Mouse (Mus musculus): ENCODE data around the gene Tmem123. TPM values are rescaled to one million over a fixed set of nuclear protein-coding genes. Genes with fewer than 3 reads are reported as not detected.

The Tmem123 gene
- total RNA-seq, 1 experiment from 2014 or later = 179 TPM

DNA sequence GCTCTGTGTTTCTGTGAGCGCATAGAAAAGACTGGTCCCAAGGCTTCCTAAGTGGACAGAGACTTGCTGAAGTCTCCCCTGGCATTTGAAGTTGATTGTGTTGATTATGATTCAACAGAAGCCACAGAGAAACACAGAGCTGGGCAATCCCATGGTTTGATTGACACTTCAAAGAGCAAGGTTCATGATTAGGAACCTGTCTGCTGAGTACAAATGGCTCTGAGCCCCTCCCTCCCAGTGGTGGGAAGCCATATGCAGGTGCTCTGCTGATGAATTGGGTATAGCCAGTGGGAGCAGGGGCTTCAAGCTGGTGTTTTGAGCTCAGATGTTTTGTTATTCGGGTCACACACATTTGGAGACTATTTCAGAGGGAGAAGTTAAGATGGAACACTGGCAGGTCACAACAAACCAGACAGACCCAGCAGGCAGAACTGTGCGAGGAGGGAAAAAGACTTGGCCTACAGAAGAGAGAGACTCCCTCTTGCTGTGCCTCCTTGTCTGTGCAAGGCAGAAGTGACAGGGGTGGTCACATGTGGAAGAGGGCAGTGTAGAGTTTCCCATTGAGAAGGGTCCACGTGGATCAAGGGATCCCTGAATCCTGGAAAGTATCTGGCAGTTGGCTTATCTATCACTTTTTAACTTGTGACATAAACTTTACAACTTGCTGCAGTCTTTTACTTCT, 9.1 kb downstream of the Tmem123 start:
- ATAC-seq (replicated peaks; ENCODE audit: insufficient number of reproducible peaks, low FRiP score, low TSS enrichment, poor library complexity, severe bottlenecking) = no peak

DNA sequence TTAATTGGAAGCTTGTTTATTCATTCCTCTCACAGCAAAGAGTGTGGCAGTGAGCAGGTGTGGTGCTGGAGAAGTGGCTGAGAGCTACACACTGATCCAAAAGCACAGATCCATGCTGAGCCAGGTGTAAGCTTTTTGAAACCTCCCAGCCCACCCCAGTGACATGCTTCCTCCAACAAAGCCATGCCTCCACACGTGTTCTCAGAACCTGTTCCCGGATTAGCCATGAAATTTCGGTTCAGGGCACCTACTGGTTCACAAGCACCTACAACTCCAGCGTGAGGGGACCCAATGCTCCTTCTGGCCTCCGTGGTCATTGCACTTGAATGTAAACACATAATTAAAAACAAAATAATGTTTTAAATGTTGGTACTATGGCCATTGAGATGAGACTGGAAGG, 9.8 kb downstream of the Tmem123 start:
- no peak for ATAC-seq (replicated peaks; ENCODE audit: insufficient number of reproducible peaks, low FRiP score, low TSS enrichment, poor library complexity, severe bottlenecking)

DNA sequence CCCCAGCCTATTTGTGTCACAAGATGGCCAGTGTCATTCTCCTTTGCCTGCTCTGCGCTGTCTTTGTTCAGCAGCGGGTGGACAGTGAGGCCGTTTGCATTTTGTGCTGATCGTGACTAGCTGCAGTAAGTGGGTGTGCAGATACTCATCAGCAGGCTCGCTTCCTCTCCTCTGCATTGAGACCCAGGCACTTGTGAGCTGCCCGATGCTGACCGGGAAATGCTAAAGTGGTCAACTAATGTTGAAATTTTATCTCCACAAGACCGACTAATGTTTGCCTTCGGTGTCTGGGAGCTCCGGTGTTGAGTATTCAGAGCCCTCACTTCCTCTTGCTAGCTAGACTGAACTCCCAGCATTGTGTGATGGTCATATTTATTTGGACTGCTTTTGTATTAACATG, 10.7 kb downstream of the Tmem123 start:
- ATAC-seq (replicated peaks; ENCODE audit: insufficient number of reproducible peaks, low FRiP score, low TSS enrichment, poor library complexity, severe bottlenecking) = peak; percentile 49

DNA sequence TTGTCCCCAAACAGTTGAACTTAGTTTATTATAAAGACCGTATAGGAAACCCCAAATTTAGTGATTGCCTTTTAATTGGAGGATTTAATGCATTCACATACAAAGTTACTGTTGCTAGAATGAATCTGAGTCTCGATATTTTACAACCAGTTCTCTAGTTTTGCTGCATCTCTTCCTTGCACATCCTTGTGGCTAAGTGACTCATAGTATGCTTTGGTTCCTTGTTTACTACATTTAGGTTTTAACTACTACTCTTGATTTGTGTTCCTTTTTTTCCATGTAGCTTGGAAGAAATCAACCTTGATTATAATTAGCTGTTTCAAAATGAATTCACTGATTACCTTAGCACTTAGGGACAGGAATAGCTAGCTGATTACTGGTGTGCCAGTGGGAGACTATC, 11.2 kb downstream of the Tmem123 start:
- no peak for ATAC-seq (replicated peaks; ENCODE audit: insufficient number of reproducible peaks, low FRiP score, low TSS enrichment, poor library complexity, severe bottlenecking)

DNA sequence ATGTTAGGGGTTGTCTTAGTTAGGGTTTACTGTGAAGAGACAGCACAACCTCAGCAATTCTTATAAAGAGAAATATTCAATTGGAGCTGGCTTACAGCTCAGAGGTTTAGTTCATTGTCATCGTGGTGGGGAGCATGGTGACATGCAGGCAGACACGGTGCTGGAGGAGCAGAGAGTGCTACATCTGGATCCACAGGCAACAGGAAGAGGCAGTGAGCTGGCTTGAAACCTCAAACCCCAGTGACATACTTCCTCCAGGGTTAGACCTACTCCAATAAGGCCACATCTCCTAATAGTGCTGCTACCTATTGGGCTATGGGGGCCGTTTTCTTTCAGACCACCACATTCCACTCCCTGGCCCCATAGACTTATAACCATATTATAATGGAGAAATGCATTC, 12.1 kb downstream of the Tmem123 start:
- no peak for ATAC-seq (replicated peaks; ENCODE audit: insufficient number of reproducible peaks, low FRiP score, low TSS enrichment, poor library complexity, severe bottlenecking)

GRCm38 (mm10) chr9:7776940-7777339, 13.1 kb downstream of the Tmem123 start:
- ATAC-seq (replicated peaks; ENCODE audit: insufficient number of reproducible peaks, low FRiP score, low TSS enrichment, poor library complexity, severe bottlenecking) = no peak

DNA sequence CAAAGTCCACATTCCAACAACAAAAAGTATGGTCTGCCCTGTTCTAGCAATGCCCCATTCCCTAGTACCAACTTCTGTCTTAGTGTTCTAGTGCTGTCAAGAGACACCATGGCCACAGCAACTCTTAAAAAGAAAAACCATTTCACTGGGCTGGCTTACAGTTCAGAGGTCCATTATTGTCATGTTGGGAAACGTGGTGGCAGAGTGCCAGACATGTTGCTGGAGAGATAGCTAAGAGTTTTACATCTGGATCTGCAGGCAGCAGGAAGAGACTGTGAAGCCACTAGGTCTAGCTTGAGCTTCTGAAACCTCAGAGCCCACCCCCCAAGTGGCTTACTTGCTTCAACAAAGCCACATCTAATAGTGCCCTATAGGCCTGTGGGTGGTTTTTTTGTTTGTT, 13.8 kb downstream of the Tmem123 start:
- no peak for ATAC-seq (replicated peaks; ENCODE audit: insufficient number of reproducible peaks, low FRiP score, low TSS enrichment, poor library complexity, severe bottlenecking)

DNA sequence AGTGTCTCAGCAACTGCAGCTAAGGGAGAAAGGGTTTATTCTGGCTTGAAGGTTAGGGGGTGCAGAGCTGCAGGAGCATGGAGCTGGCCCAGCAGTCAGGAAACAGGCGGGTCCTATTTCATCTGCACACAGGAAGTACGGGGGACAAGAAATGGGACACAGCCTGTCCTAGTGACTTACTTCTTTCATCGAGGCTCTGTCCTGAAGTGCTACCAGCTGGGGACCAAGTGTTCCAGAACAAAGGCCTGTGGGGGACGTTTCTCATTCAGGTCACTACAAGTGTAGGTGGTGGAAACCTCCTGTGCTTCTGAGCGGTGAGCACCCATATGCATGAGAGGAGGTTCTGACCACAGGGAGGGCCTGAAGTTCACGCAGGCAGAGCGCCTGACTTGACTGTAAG, 14.9 kb downstream of the Tmem123 start:
- ATAC-seq (replicated peaks; ENCODE audit: insufficient number of reproducible peaks, low FRiP score, low TSS enrichment, poor library complexity, severe bottlenecking) = no peak

DNA sequence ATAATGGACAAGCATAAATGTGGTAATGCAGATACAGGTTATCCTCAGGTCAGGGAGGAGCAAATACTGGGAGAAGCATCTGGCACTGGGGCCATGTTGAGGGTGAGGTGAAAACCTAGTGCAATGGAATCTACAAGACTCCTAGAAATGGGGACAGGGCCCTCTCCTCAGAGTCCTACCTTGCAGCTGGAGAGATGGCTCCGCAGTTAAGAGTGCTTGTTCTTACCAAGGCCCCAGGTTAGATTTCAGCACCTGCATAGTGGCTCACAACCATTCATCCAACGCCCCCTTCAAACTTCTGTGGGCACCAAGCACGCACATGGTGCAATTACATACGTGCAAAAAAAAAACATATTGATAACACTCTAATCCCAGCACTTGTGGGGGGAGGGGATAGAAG, 15.9 kb downstream of the Tmem123 start:
- ATAC-seq (replicated peaks; ENCODE audit: insufficient number of reproducible peaks, low FRiP score, low TSS enrichment, poor library complexity, severe bottlenecking) = no peak

- ATAC-seq (replicated peaks; ENCODE audit: insufficient number of reproducible peaks, low FRiP score, low TSS enrichment, poor library complexity, severe bottlenecking) = peak; percentile 48; the same call in 1 of the 2 replicates
These were observed 16.7 kb downstream of the Tmem123 start for GRCm38 (mm10) chr9:7780250-7781150.

GRCm38 (mm10) chr9:7783823-7784614, 20.2 kb downstream of the Tmem123 start:
- no peak for ATAC-seq (replicated peaks; ENCODE audit: insufficient number of reproducible peaks, low FRiP score, low TSS enrichment, poor library complexity, severe bottlenecking)

DNA sequence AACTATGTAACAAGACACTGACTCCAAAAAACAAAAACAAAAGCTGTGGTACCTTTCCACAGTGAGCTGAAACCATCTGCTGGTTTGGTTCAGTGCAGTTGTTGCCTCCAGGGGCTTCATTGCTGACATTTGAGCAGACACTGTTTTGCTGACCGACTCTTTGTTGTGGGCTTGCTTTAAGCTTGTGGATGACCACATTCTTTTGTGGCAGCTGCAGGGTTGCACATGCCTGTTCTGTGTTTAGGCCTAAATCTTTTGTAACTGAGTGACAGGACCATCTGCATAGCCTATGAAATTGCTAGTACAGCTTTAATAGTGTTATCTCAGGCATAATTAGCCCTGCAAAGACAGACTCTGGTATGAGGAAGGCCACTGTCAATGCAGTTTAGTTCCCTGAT, 20.8 kb downstream of the Tmem123 start:
- ATAC-seq (replicated peaks; ENCODE audit: insufficient number of reproducible peaks, low FRiP score, low TSS enrichment, poor library complexity, severe bottlenecking) = no peak

DNA sequence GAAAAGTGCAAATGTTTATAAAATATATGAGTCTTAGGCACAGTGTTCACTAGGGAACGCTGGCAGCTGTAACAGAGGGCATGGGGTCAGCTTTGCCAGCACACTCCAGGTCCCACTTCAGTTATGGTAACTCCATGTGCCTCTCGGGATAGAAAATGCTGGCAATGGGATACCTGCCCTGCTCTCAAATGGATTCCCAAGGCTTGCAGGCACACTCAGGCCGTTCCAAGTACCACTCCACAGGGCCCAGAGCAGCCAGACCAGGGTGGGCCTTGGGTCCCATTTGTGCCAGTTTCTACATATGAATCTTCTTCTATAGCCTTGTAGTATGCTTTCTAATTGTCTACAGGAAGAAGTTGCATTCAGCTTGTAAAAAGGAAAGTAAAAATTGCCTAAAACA, 21.6 kb downstream of the Tmem123 start:
- ATAC-seq (replicated peaks; ENCODE audit: insufficient number of reproducible peaks, low FRiP score, low TSS enrichment, poor library complexity, severe bottlenecking) = no peak

GRCm38 (mm10) chr9:7786086-7786485, 22.2 kb downstream of the Tmem123 start:
- ATAC-seq (replicated peaks; ENCODE audit: insufficient number of reproducible peaks, low FRiP score, low TSS enrichment, poor library complexity, severe bottlenecking) = no peak

- ATAC-seq (replicated peaks; ENCODE audit: insufficient number of reproducible peaks, low FRiP score, low TSS enrichment, poor library complexity, severe bottlenecking) = no peak
These were observed 24.6 kb downstream of the Tmem123 start for GRCm38 (mm10) chr9:7788411-7788810.

DNA sequence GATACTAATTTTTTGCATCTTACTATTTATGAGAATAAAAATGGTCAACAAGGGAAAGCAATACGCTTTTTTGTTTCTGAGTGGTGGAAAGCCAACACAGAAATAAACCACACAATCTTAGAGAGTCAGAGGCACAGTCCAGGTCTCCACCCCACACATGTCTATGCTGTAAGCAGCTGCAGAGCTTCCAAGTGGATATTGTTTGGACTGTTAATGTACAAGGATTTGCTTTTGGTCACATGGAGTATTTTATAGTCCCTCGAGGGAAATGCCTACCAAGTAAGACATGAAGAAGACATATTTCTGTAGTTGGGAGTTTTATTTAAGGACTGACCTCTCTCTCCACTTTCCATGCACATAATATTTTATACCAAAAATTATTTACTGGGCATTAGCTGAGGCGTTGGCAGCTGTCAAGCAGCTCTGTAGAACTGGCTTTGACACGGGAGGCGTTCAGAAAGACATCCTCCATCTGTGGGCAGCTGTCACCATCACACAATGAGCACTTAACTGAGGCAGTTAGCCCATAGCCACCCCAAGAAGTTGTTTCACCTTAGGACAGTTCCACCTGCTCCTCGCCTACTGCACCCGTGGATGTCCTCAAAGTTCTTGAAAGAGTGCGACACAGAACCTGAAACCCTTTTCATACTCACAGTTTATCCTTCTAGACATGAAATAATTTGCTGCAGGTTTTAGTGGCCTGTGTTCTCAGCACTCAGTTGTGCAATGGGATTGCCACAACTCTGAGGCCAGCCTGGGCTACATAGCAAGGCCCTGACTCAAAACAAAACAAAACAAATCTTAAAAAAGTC, 26.1 kb downstream of the Tmem123 start:
- no peak for ATAC-seq (replicated peaks; ENCODE audit: insufficient number of reproducible peaks, low FRiP score, low TSS enrichment, poor library complexity, severe bottlenecking)

DNA sequence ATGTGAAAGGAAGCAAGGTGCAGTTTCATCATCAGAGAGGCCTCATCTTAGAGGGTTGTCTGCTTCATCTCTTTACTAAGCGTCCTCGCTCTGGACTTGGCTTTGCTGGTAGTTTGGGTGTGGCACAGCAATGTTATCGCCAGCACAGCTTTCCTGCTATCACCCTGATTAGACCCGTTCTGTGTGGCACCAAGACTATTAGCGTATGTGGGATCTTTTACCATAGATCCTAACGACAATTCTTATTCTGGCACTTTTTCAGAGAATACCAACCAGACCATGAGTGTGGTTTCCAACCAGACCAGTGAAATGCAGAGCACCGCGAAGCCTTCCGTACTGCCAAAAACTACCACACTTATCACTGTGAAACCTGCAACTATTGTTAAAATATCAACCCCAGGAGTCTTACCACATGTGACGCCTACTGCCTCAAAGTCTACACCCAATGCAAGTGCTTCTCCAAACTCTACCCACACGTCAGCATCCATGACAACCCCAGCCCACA, 26.8 kb downstream of the Tmem123 start:
- ATAC-seq (replicated peaks; ENCODE audit: insufficient number of reproducible peaks, low FRiP score, low TSS enrichment, poor library complexity, severe bottlenecking) = no peak

- no peak for ATAC-seq (replicated peaks; ENCODE audit: insufficient number of reproducible peaks, low FRiP score, low TSS enrichment, poor library complexity, severe bottlenecking)
These were observed 29.7 kb downstream of the Tmem123 start for GRCm38 (mm10) chr9:7793561-7793960.
